Mouse (Mus musculus): ENCODE measurements at regions not wholly inside any gene's neighbourhood (a gene's known extent, or its start where the extent isn't known, plus 50 kb on each side); places are given as distances from the start of the nearest gene placed in this dataset.
A peak's percentile ranks its signal among the peaks of the same experiment; 100 is the strongest.

- no peak for DNase-seq (ENCODE audit: low spot score, missing footprints)
- Histone ChIP-seq H3K36me3 (ENCODE audit: control insufficient read depth, insufficient read depth, low read length) (no peaks in the 10 kb centered on the region), H3K4me2 (no peak overlapping the region), H3K9ac (ENCODE audit: low read length) (no peak overlapping the region), H3K4me1 (ENCODE audit: control insufficient read depth, insufficient read depth, low read length) (no peaks in the 10 kb centered on the region), H3K27ac (ENCODE audit: low read depth, low read length) (no peak overlapping the region), H3K27me3 (ENCODE audit: control insufficient read depth, insufficient read depth, low read length) (no peaks in the 10 kb centered on the region), H3K9me3 (ENCODE audit: control insufficient read depth, low read length) (no peaks in the 10 kb centered on the region), H3K4me3 (ENCODE audit: low read depth, low read length) (no peak overlapping the region)
- ATAC-seq (ENCODE audit: low FRiP score), result no peak
- WGBS, result 90% methylated on average over 15 of the region's 15 CpGs
These were observed 253.6 kb downstream of the Gm19410 start for GRCm38 (mm10) chr8:36018993-36019753.

DNA sequence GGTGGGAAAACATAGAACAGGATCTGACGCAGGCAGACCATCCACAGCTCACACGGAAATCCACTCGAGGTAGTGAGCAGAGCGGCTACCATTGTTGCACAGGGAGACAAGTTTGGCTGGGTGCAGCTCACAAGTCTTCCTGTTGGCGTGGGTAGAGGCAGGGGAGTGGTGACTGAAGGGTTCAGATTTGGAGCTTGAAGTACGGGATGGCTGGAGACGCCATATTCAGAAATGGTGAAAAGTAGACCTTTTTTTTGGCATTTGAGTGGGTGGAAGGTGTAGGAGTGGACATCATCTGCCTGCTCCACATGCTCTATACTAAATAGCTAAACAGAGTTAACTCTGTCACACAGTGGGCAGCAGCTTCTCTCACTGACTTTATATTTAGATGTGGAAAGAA, 254.3 kb downstream of the Gm19410 start:
- no peak overlapping the region for H3K4me3 ChIP-seq (ENCODE audit: low read depth, low read length)

DNA sequence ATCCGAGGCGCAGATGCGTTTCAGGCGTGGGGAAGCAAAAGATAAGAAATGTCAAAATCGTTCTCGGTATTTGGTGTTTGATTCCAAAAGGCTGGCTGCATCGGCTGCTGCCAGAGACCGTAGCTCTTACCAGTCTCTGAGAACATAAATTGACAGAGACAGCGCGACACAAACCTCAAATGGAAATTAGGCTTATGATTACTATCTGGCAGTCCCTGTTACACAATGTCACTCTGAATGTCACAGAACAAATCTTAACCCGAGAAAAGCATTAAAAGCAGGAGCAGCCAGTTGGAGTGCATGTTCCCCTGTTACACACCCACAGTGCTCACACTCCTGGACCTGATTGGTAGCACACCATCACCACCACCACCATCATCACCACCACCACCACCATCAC, 262.0 kb downstream of the Gm19410 start:
- peak; percentile 51 for DNase-seq (ENCODE audit: low spot score, missing footprints)
- no peaks in the 10 kb centered on the region for H3K4me1 ChIP-seq (ENCODE audit: control insufficient read depth, insufficient read depth, low read length)
- no peak overlapping the region for H3K27ac ChIP-seq (ENCODE audit: low read depth, low read length)
- H3K36me3 ChIP-seq (ENCODE audit: control insufficient read depth, insufficient read depth, low read length), result no peaks in the 10 kb centered on the region
- WGBS, result 90% methylated on average over 11 of the region's 11 CpGs
- H3K4me3 ChIP-seq (ENCODE audit: low read depth, low read length), result no peak overlapping the region
- H3K9me3 ChIP-seq (ENCODE audit: control insufficient read depth, low read length), result no peaks in the 10 kb centered on the region
- no peak for ATAC-seq (ENCODE audit: low FRiP score)
- no peaks in the 10 kb centered on the region for H3K27me3 ChIP-seq (ENCODE audit: control insufficient read depth, insufficient read depth, low read length)
- no peak overlapping the region for H3K4me2 ChIP-seq
- H3K9ac ChIP-seq (ENCODE audit: low read length), result no peak overlapping the region

More for the DNA sequence above, 254.3 kb downstream of the Gm19410 start:
- Histone ChIP-seq H3K9ac (ENCODE audit: low read length) (no peak overlapping the region), H3K9me3 (ENCODE audit: control insufficient read depth, low read length) (no peaks in the 10 kb centered on the region), H3K27ac (ENCODE audit: low read depth, low read length) (no peak overlapping the region), H3K36me3 (ENCODE audit: control insufficient read depth, insufficient read depth, low read length) (no peaks in the 10 kb centered on the region), H3K27me3 (ENCODE audit: control insufficient read depth, insufficient read depth, low read length) (no peaks in the 10 kb centered on the region), H3K4me2 (no peak overlapping the region), H3K4me1 (ENCODE audit: control insufficient read depth, insufficient read depth, low read length) (no peaks in the 10 kb centered on the region)
- DNase-seq (ENCODE audit: low spot score, missing footprints), result no peak
- no peak for ATAC-seq (ENCODE audit: low FRiP score)
- 88% methylated on average over 7 of the region's 7 CpGs for WGBS

GRCm38 (mm10) chr8:36028121-36028955, 262.7 kb downstream of the Gm19410 start:
- H3K9ac ChIP-seq (ENCODE audit: low read length), result no peak overlapping the region
- no peaks in the 10 kb centered on the region for H3K36me3 ChIP-seq (ENCODE audit: control insufficient read depth, insufficient read depth, low read length)
- H3K4me2 ChIP-seq, result no peak overlapping the region
- no peak overlapping the region for H3K27ac ChIP-seq (ENCODE audit: low read depth, low read length)
- ATAC-seq (ENCODE audit: low FRiP score), result no peak
- DNase-seq (ENCODE audit: low spot score, missing footprints), result peak; percentile 26
- H3K27me3 ChIP-seq (ENCODE audit: control insufficient read depth, insufficient read depth, low read length), result no peaks in the 10 kb centered on the region
- H3K4me3 ChIP-seq (ENCODE audit: low read depth, low read length), result no peak overlapping the region
- 89% methylated on average over 9 of the region's 9 CpGs for WGBS
- H3K9me3 ChIP-seq (ENCODE audit: control insufficient read depth, low read length), result no peaks in the 10 kb centered on the region
- no peaks in the 10 kb centered on the region for H3K4me1 ChIP-seq (ENCODE audit: control insufficient read depth, insufficient read depth, low read length)

GRCm38 (mm10) chr8:36029445-36029844, 263.9 kb downstream of the Gm19410 start:
- Histone ChIP-seq H3K27me3 (ENCODE audit: control insufficient read depth, insufficient read depth, low read length) (no peaks in the 10 kb centered on the region), H3K27ac (ENCODE audit: low read depth, low read length) (no peak overlapping the region), H3K4me2 (no peak overlapping the region), H3K9me3 (ENCODE audit: control insufficient read depth, low read length) (no peaks in the 10 kb centered on the region), H3K36me3 (ENCODE audit: control insufficient read depth, insufficient read depth, low read length) (no peaks in the 10 kb centered on the region), H3K9ac (ENCODE audit: low read length) (no peak overlapping the region), H3K4me3 (ENCODE audit: low read depth, low read length) (no peak overlapping the region), H3K4me1 (ENCODE audit: control insufficient read depth, insufficient read depth, low read length) (no peaks in the 10 kb centered on the region)
- WGBS, result 84% methylated on average over 2 of the region's 2 CpGs
- DNase-seq (ENCODE audit: low spot score, missing footprints) (no peak), ATAC-seq (ENCODE audit: low FRiP score) (no peak)

- no peaks in the 10 kb centered on the region for H3K27me3 ChIP-seq (ENCODE audit: control insufficient read depth, insufficient read depth, low read length)
- H3K4me1 ChIP-seq (ENCODE audit: control insufficient read depth, insufficient read depth, low read length), result no peaks in the 10 kb centered on the region
- H3K4me2 ChIP-seq, result no peak overlapping the region
- WGBS, result 87% methylated on average over 3 of the region's 3 CpGs
- ATAC-seq (ENCODE audit: low FRiP score) (no peak), DNase-seq (ENCODE audit: low spot score, missing footprints) (no peak)
- no peak overlapping the region for H3K4me3 ChIP-seq (ENCODE audit: low read depth, low read length)
- H3K27ac ChIP-seq (ENCODE audit: low read depth, low read length), result no peak overlapping the region
- H3K9me3 ChIP-seq (ENCODE audit: control insufficient read depth, low read length), result no peaks in the 10 kb centered on the region
- H3K9ac ChIP-seq (ENCODE audit: low read length), result no peak overlapping the region
- H3K36me3 ChIP-seq (ENCODE audit: control insufficient read depth, insufficient read depth, low read length), result no peaks in the 10 kb centered on the region
These were observed 264.6 kb downstream of the Gm19410 start for GRCm38 (mm10) chr8:36030237-36030636.

DNA sequence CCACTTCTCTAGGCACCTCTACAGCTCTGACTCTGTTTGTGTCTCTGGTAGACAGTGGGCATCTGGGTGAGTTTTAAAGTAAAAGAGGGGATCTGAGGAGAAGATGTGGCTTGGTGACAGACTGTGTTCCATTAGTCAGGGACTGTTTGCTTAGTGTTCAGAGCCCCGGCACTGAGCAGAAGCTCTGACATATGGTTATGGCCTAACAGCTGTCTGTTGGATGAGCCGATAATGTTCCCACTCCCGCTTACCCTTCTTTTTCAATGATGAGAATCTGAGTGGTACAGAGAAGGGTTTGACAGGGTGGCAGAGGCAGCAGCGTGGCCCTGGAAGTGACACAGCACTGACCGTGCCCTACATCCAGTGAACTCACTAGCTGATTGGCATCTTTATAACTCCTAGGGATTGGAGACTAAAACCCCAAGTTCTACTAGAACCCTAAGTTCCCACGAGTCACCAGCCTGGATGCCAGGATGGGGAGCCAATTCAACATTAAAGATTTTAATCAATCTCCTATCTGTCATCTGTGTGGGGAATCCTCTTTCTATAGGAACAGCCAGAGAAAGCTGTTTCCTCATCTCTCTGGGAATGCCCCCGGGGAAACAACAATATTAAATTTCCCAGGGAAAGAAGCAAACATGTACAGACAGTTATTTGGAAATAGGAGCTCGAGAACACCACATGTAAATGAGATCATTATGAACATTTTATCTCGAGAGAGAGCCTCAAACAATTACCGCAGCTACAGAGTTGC, 266.6 kb downstream of the Gm19410 start:
- H3K4me2 ChIP-seq, result no peak overlapping the region
- no peaks in the 10 kb centered on the region for H3K9me3 ChIP-seq (ENCODE audit: control insufficient read depth, low read length)
- DNase-seq (ENCODE audit: low spot score, missing footprints) (peak; percentile 33), ATAC-seq (ENCODE audit: low FRiP score) (no peak)
- H3K36me3 ChIP-seq (ENCODE audit: control insufficient read depth, insufficient read depth, low read length), result no peaks in the 10 kb centered on the region
- no peak overlapping the region for H3K9ac ChIP-seq (ENCODE audit: low read length)
- H3K4me1 ChIP-seq (ENCODE audit: control insufficient read depth, insufficient read depth, low read length), result no peaks in the 10 kb centered on the region
- H3K4me3 ChIP-seq (ENCODE audit: low read depth, low read length), result no peak overlapping the region
- no peak overlapping the region for H3K27ac ChIP-seq (ENCODE audit: low read depth, low read length)
- WGBS, result 85% methylated on average over 10 of the region's 10 CpGs
- H3K27me3 ChIP-seq (ENCODE audit: control insufficient read depth, insufficient read depth, low read length), result no peaks in the 10 kb centered on the region

- Histone ChIP-seq H3K36me3 (ENCODE audit: control insufficient read depth, insufficient read depth, low read length) (no peaks in the 10 kb centered on the region), H3K27me3 (ENCODE audit: control insufficient read depth, insufficient read depth, low read length) (no peaks in the 10 kb centered on the region), H3K9me3 (ENCODE audit: control insufficient read depth, low read length) (no peaks in the 10 kb centered on the region), H3K4me3 (ENCODE audit: low read depth, low read length) (no peak overlapping the region), H3K9ac (ENCODE audit: low read length) (no peak overlapping the region), H3K4me2 (no peak overlapping the region), H3K27ac (ENCODE audit: low read depth, low read length) (no peak overlapping the region), H3K4me1 (ENCODE audit: control insufficient read depth, insufficient read depth, low read length) (no peaks in the 10 kb centered on the region)
- DNase-seq (ENCODE audit: low spot score, missing footprints), result no peak
- no peak for ATAC-seq (ENCODE audit: low FRiP score)
- WGBS, result 89% methylated on average over 7 of the region's 7 CpGs
These were observed 269.7 kb downstream of the Gm19410 start for GRCm38 (mm10) chr8:36035339-36035738.

GRCm38 (mm10) chr8:36036271-36036670, 270.7 kb downstream of the Gm19410 start:
- Histone ChIP-seq H3K4me1 (ENCODE audit: control insufficient read depth, insufficient read depth, low read length) (no peaks in the 10 kb centered on the region), H3K27me3 (ENCODE audit: control insufficient read depth, insufficient read depth, low read length) (no peaks in the 10 kb centered on the region), H3K9ac (ENCODE audit: low read length) (no peak overlapping the region), H3K27ac (ENCODE audit: low read depth, low read length) (no peak overlapping the region), H3K9me3 (ENCODE audit: control insufficient read depth, low read length) (no peaks in the 10 kb centered on the region), H3K36me3 (ENCODE audit: control insufficient read depth, insufficient read depth, low read length) (no peaks in the 10 kb centered on the region), H3K4me3 (ENCODE audit: low read depth, low read length) (no peak overlapping the region), H3K4me2 (no peak overlapping the region)
- WGBS, result 82% methylated on average over 6 of the region's 6 CpGs
- ATAC-seq (ENCODE audit: low FRiP score) (no peak), DNase-seq (ENCODE audit: low spot score, missing footprints) (peak; percentile 23)

Measured in midbrain, embryonic 11.5 days (tissue).